Mouse (Mus musculus) left cerebral cortex, postnatal 4 days (tissue): Measurements from ENCODE around the gene Abraxas2. TPM values are rescaled to one million over a fixed set of nuclear protein-coding genes. Genes with fewer than 3 reads are reported as not detected.
A peak's percentile ranks its signal among the peaks of the same experiment; 100 is the strongest.

Experiments used
- DNase-seq: peaks from one replicate; pipeline ENCODE4 v3.0.0-alpha.2; 2022
- intact Hi-C: fragments of 180-260 bp; cut with DNase I; formaldehyde crosslinking; loops from one replicate; pipeline ENCODE4 v1.15.1; 2025
- total RNA-seq, 2 experiments: library from RNA; stranded (reverse); gene quantifications; 2 replicates each; pipeline ENCODE4 v1.2.3; 2021

Gene Abraxas2
- 10 to 100 TPM; 27.5 to 29.9 TPM for total RNA-seq

DNA sequence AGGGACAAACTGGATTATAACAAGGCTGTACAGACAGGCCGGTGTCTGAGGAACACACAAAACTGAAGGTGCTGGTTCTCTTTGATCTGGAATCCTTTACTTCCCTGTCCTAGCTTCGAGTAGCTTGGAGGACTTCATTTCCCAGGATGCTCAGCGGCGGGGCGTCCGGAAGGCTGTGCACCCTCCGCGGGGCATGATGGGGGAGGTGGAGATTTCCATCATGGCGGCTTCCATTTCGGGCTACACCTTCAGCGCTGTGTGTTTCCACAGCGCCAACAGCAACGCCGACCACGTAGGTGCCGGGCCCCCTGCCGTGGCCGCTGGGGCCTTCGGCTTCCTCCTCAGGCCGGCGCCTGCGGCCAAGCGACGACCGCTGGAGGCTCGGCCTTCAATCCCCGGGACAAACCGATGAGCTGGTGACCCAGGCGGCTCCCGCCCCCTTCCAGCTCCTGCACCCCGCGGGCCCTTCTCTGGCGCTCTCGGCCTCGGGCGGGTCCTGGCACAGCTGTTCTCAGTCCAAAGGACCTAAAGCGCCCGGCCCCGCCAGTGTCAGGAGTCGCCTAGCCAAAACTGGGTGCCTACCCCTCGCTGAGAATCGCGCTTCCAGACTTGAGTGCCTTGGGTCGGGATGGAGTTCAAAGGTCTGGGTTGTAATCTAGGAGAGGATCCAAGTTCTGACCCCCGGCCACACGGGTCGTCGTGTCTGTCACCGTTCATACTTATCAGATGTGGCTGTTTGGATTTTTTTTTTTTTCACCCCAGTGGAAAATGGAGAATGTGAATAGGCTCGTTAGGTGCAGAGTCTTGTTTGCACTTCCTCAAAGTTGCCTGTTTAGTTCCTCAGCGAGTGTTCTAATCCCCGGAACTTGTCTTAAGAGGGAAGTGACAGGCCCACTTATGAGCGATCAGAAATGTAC is at the start of gene Abraxas2:
Gene Abraxas2 (plus strand): TSS at position 184 of the 917 bp plus-strand sequence.
- intact Hi-C loops, result no loop called here

DNA sequence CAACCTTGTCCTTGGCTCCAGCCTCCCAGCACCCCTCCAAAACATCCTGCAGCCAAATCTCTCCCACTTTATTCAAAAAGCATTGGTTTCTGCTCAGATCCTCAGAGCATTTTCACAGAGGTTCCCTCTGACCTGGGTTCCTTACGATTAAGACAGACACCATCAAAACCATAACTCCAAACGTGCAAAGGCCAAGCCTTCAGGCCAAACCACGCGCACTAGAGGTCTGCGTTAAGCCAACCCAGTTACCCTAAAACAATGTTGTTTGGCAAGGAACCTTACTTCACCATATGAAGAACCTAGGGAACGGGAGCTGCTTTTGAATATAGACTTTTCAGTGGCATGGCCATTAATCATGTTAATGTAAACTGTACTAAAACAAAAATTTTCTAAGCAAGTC is 49.3 kb upstream of the Abraxas2 start:
- intact Hi-C loops, result no loop called here

More for the DNA sequence above, at the start of gene Abraxas2:
- peak; percentile 91 for DNase-seq

DNA sequence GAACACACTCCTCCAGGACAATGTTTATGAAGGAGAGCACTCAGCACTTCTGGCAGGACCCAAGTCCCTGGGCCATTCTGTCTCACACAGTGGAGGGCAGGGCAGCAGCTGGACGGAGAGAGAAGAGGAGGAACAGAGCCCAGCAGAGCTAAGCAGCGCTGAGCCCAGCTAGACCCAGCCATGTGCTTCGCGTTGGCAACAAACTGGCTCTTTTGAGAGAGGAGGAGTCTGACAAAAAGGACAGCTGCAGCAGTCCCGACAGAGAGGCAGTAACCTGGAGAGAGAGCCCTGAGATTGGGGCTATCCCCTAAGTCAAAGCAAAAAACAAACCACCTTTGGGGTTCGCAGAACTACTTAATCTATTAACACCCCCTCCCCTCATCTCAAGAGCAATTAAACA is 48.7 kb upstream of the Abraxas2 start:
- intact Hi-C loops, result no loop called here

More for the DNA sequence above, 49.3 kb upstream of the Abraxas2 start:
- DNase-seq, result no peak

DNA sequence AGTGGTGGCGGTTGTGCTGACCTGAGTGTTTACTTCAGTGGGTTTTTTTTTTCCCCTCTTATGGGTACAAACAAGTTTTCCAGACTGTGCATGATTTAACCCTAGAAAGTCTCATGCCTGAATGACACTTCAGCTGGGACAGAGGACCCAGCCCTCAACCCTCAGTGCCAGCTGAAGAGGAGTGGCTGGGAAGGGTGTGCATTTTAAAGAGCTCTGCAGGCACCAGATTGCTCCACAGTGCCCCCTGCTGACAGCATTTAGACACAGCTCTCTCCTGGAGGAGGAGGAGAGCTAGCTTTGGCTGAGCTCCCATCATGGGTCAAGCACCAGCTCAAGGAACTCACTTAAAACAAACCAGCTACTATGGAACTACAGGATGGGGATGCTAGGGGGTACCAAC is 48.1 kb upstream of the Abraxas2 start:
- intact Hi-C loops, result loop anchor here (1.0 kb wide), 1 partner anchor 155 kb away; no protein-coding TSS in a partner anchor
- DNase-seq, result peak; percentile 95

More for the DNA sequence above, 48.7 kb upstream of the Abraxas2 start:
- peak; percentile 81 for DNase-seq

DNA sequence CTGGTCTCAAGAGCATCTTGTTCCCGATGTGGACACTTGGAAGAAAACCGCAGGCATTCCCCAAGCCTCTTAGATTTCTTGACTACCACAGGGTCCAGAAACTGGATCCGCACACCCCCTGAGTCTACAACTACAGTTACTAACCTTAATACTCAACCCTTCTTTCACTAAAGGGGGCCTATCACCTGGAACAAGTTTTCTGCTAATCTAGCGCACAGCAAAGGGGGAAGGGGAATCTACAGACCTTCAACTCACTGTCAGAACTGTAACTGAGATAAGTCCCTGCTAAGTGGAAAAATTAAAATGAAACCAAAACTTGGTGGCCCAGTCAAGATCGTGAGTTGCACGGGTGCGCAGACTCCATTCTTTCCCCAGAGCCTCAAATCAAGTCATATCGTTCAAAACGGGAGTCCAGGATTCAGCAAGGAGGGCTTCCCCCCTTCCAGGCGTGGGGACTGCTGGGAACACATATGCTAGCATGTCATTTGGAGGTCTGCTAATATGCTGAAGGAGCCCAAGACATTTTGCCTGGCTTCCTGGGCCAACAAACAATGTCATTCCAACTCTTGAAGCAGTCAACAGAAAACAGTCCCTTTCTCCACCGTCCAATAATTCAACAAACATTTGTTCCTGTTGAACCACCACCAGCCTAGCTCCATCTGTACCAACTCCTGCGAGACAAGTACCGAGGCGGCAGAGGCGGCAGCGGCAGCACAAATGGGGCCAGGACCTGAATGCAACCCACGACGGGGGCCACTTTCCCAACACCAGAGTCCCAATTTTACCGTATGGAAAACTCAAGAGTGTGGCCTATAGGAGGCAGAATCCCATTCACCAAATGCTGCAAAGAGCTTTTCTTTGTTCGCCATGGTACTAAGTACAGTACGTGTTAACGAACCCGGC is 47.1 kb upstream of the Abraxas2 start:
- intact Hi-C loops, result loop anchor here (1.0 kb wide), 1 partner anchor 156 kb away; no protein-coding TSS in a partner anchor
- DNase-seq, result peak; percentile 41

DNA sequence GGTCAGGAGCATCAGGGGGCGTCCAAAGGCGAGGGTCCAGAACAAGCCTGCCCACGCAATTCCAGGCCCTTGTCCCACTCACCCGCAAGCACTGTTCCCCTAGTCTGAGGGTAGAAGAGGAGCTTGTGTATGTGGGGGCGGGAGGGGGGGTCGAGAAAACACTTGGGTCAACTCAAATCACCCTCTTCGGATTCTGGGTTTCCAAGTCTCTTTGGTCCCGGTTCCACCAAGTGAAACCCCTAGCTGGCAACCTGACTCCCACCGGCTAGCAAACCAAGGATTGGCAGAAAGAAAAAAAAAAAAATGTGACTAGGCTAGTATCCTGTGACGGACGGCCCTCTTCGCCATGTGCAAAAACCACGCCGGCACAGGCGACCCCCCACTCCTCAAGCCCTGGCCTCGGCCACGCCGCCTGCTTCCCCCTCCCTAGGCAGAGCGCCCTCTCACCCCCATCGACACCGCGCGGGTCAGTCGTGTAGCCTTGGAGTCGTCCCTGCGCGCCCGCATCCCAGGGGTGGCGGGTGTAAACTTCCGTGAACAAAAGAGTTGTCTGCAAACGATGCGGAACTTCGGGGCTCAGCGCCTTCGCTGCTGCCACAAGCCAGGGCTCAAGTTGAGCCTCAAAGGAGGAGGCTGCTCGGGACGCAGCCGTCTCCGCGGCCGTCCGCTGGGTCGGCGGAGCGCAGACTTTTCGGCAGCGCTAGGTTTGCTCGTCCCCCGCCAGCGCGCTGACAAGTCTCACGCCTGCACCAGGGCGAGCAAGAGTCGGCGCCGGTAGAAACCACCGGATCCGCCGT is 46.2 kb upstream of the Abraxas2 start:
- peak; percentile 57 for DNase-seq
- intact Hi-C loops, result no loop called here

DNA sequence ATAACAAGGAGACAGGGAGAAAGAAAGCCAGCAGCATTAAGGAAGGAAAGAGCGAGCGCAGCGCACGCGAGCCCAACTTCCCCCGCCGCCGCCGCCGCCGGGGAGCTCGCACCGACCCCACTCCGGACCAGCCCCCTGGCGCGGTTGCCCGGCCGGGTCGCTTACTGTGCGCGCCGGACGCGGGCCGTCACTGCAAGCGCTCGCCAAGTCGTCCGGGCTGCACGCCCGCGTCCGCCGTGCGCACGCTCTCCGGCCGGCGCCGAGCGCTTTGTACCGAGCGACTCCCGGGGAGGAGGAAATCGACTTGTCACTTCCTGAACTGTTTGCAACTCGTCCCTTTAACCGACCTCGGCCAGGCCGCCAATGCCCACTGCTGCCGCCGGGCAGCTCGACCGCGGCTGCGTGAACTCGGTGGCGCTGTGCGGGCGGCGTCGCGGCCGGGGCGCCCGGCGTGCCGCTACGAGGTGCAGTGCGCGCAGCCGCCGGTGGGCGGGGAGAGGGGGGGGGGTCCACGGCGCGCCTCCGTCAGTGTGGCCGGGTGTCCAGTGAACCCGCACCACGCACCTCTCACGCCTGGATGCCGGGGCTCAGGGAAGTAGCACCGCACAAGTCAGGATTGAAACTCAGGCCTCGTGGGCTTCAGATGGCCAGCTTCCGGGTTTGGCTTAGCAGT is 45.5 kb upstream of the Abraxas2 start, which contains the start of gene Fam53b:
Gene Fam53b (minus strand): TSS at position 471 of the 673 bp plus-strand sequence.
- intact Hi-C loops, result no loop called here
- peak; percentile 81 for DNase-seq

DNA sequence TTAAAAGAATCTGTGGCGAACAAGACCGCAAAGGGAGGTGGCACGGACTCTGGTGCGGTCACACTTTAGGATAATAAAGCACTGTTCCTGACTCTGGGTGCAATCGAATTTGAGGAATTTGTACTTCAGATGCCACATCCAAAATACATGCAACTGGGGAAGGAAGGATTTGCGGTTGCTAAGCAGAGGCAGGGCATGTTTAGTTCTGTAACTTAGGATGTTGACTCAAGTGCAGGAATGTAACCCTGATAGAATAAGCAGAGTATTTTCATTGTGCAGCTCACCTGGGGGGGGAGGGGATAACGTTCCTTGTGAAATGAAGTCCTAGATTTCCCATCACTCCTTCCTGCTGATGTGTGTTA is 45.0 kb upstream of the Abraxas2 start:
- intact Hi-C loops, result no loop called here
- DNase-seq, result no peak

DNA sequence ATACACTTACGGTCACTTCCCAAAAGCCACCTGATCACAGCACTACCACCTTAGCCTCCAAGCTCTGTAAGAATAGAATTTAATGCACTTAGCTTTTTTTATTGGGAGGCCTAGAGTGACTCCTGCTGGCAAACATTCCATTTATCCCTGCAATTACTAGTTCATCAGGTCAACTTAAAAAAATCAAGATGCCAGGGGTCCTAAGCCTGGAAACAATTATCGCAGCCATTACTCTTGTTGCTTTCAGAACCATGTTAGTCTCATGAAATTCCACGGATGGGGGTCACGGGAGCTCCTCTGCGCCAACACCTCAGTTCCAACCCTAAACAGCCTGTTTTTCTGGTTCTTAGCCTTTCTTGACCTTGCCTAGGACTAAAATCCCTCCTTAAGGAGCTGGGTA is 43.9 kb upstream of the Abraxas2 start:
- intact Hi-C loops, result no loop called here
- no peak for DNase-seq

DNA sequence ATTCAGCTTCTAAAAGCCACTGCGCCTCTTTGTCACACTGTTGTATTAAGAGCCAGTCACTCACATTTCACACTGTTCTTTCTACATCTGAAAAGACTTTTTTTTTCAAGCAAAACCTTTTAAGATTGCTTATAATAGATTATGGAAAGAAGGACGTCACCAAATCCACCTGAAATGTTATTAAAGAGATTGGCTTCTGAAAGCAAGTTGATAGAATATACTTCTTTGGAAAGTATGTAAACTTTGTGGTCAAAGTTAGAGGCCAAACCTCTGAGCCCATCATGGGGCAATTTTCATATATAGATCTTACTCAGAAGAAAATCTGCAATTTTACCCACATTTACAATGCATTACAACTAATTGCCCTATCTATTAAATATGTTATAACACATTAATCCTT is 42.5 kb upstream of the Abraxas2 start:
- intact Hi-C loops, result no loop called here

DNA sequence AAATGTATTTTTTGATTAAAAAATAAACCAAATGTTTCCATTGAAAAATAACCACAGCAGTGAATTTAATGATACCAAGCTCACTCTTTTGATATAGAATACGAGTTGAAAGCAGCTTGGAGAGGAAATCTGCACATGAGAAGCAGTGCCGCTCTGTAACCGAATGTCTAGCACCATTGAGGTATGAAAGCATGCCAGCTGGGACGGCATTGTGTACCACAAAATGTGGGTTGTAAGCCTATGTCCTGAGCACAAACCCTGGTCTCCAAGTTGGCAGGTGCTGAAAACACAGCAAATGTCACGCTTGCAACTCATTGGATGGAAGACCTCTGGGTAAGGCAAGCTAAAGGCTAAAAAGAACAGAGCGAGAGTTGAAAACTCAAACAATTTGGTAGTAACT is 42.0 kb upstream of the Abraxas2 start:
- no peak for DNase-seq
- intact Hi-C loops, result no loop called here

More for the DNA sequence above, 42.5 kb upstream of the Abraxas2 start:
- DNase-seq, result no peak

DNA sequence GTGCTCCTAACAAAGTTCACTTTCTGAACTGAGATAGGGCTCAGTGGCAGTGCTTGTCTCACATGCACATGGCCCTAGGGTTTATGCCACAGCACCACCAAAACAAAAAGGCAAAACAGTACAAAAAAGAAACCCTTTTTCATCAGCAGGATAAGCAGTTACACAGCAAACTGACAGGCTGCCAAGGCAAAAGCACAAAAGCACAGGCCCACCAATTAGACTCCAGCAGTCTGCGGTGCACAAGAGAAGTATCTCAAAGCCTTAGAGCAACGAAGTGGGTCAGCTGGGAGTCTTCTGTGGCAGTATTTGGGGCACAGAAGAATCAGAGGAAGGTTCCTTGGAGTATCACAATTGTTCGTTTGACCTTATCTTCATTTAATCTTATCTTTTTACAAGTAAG is 38.3 kb upstream of the Abraxas2 start:
- no peak for DNase-seq
- intact Hi-C loops, result no loop called here

DNA sequence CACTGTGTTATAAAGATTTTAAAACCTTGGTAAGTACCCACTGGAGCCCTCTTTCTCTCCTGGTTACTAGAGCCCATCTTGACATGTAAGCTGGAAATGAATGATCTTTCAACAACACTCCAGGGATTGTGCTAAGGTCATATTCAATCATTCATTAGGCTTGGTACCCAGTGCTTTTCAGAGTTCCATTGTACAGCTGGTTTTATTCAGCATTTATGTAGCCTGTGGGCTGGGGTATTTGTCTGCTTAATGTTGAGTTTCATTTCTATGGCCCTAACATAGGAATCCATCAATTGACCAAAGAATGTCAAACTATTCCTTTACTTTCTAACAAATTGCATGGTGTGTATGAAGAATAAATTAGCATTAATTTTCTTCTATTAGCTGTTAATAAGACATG is 35.2 kb upstream of the Abraxas2 start:
- intact Hi-C loops, result no loop called here
- no peak for DNase-seq

DNA sequence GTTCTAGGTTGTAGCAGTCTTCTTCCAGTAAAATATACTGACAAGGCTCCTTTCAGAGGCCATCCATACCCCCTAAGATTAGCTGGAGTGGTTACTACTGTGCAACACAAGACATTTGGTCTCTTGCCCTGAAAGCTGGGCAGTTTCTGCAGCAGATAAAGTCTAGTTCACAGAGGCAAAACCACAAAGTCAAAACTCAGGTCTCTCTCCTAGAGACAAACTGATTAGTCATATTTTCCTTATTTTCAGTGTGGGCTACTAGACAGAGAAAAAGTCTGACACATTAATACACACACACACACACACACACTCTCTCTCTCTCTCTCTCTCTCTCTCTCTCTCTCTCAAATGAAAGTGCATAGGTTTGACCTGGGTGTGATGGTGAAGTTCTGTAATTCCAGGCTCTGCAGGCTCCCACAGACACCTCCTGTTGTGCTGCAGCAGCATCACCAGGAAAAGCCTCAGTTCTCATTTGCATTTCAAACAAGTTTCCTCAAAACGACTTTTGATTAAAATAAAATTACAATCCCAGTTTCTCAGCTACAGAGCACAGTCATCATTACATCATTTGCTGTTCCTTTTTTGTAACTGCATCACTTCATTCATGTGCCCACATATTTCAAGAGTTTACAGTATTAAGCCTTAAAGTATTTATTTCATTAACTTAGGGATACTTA is 34.5 kb upstream of the Abraxas2 start:
- no peak for DNase-seq
- intact Hi-C loops, result no loop called here

DNA sequence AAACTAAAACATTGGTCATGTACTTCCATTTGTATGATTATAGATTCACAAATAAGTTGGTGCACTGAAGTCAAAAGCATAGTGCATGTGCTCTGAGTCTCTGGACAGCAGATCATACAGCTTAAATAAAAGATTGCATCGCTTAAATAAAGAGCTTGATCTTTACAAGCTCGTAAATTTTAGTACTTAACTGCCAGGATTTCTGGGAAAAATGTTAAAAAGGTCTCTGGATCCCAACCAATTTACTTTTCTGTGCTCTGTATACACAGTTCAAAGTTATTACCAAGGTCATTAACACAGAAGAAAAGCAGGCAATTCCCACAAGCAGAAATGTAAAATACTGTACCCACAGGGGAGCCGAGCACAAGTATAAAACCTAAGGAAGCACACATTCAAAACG is 28.1 kb upstream of the Abraxas2 start:
- no peak for DNase-seq
- intact Hi-C loops, result no loop called here

DNA sequence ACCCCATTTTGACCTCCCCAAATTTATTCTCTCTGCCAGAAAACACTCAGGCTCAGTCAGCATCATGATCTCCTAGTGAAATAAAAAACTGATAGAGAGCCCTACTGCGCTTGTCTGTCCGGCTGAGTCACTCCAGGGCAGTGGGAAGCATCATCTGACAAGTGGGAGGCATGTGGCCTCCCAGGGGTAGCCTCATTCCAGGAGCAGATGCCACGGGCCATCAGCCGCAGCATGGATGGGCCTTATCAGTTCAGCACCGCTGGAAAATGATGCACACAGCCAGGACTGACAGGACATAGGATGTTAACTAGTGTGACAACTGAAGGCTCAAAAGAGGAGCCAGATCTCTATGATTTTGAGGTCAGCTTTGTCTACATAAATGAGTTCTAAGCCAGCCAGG is 17.7 kb upstream of the Abraxas2 start:
- intact Hi-C loops, result no loop called here
- DNase-seq, result no peak

DNA sequence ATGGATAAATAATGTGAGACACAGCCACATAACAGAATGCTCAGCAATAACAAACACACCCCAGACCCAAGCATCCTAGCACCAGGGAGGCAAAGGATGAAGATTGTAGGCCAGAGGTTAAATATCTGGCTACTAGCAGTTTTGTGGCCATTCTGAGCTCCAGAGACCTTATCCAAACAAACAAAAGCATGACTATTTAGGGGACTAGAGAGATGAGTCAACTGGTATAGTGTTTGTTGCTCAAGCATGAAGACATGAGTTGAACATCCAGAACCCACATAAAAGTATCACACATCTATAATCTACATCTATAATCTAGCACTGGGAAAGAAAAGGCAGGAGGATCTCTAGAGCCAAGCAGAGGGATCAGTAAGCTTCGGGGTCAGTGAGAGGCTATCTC is 16.6 kb upstream of the Abraxas2 start:
- intact Hi-C loops, result no loop called here
- no peak for DNase-seq

DNA sequence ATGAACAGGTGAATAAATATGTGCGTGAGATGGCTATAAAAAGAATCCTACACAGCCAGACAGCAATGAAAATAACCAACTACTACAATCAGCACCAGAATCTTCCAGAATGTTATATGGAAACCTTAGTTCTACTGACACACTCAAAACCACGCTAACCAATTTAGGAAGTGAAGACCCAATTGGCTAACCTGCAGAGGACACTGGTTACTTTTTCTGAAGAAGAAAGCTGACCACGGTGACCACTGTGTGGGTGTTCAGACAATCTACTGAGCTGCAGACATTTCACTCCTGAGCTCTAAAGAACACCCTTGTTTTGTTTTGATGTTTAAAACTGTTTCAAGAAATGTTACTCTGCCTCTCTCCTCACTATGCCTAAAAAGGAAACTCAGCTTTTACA is 15.9 kb upstream of the Abraxas2 start:
- intact Hi-C loops, result no loop called here
- DNase-seq, result no peak

DNA sequence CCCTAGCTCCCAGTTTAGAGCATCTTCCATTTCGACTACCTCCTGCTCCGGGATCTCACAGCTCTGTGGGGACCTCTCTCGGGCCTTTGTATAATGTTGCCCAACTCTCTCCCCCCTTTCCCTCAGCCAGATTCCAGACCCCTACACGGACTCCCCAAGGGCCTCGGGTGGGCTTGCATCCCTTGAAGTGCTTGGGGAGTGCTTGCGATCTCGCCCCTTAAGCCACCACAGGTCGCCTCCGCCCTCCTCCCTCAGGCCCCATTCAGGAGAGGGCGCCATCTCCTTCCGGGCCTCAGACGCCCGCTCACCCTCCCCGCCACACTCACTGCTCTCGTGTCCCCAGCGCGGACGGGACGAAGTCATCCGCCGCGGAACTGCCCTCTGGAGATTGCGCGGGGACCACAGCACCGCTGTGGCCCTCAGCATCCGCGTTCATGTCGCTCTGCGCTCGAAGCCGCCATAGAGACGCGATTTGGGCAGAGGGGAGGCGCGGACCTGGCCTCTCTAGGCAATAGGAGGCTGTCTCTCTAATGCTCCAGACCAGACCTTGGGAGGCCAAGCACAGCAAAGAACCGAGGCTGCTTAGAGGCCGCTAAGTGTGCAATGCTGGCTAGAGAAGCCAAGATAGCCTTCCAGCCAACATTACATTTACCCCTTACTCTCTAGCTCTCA is 6.7 kb upstream of the Abraxas2 start, which contains the start of gene Eef1akmt2:
Gene Eef1akmt2 (minus strand): TSS at position 501 of the 672 bp plus-strand sequence.
- intact Hi-C loops, result no loop called here
- peak; percentile 89 for DNase-seq
